Mouse (Mus musculus) G1E (cell line): Measurements from ENCODE around the gene Nefh.

Experiments used
- CTCF ChIP-seq: IDR thresholded peaks from 2 replicates; pipeline ENCODE4 v1.5.1; 2012; ENCODE audit warnings: low read depth, low read length, inconsistent platforms, mixed read lengths
- GATA1 ChIP-seq: IDR thresholded peaks from 2 replicates; pipeline ENCODE4 v1.6.1; 2012; ENCODE audit warnings: borderline replicate concordance, low read length, inconsistent platforms, mixed read lengths
- TAL1 ChIP-seq: conservative IDR thresholded peaks from 2 replicates; pipeline ENCODE4 v1.6.1; 2012; ENCODE audit warnings: low read depth, low read length, inconsistent platforms, mixed read lengths

DNA sequence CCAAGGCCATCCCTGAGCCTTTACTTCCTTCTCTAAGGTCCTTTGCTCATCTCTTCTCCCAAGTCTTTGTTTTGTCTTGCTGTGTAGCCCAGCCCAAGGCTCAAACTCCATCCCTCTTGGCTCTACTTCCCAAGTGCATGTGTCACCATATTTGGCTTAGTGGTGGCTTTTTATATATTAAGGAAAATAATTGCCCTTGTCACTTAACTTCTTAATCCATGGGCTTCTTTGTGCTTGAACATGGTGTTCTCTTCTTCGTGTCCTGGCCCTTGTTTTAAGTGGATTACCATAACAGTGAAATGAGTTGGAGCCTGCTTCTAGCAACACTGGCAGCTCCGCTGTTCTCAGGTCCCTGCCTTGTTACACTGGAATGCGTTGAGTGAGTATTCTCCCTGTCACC is 47.8 kb upstream of the Nefh start:
- TF ChIP-seq CTCF (no peak), GATA1 (no peak), TAL1 (no peak)
